Mouse (Mus musculus) ES-Bruce4 (cell line): ENCODE data around the gene Nup210l.

Experiments
- CTCF ChIP-seq: IDR thresholded peaks from one replicate; pipeline ENCODE4 v1.8.1; 2011; ENCODE audit warnings: low read depth, low read length
- EP300 ChIP-seq: IDR thresholded peaks from 2 replicates; pipeline ENCODE4 v1.6.1; 2011; ENCODE audit warnings: low read depth, low read length; ENCODE audit not compliant: insufficient read depth
- POLR2A ChIP-seq: IDR thresholded peaks from one replicate; pipeline ENCODE4 v1.8.1; 2011; ENCODE audit warnings: low read length; ENCODE audit not compliant: insufficient read depth

GRCm38 (mm10) chr3:90258521-90258920, 154.6 kb downstream of the Nup210l start:
- TF ChIP-seq CTCF, result no peak
- TF ChIP-seq POLR2A, result no peak
- no peak for TF ChIP-seq EP300
